ENCODE assay signal across 14 mouse cellular contexts in genomic region chr13:57089381-57090075, GRCm38 (mm10).
DNase-seq lines count a peak whose midpoint lies in the region; ATAC-seq lines count a peak whose summit lies in the region.
"Had no signal": no experiment of that assay in that cellular context is flagged by ENCODE, and none has a peak within 500 bp of the region (broad histone marks: within the 10 kb centered on the region; RNA-seq: fewer than 3 reads in every experiment).

No protein-coding gene starts in this region.

- intact Hi-C loops in left cerebral cortex, postnatal 4 days (cut with DNase I), result no loop called here

- no peak for ATAC-seq in granulocyte monocyte progenitor cell, adult 5-6 weeks (replicated peaks; ENCODE audit: poor library complexity, severe bottlenecking)
- ATAC-seq: forebrain, embryonic 15.5 days; hindbrain, embryonic 16.5 days had no signal

- peak; percentile 27 to 37 for DNase-seq in cerebellum, adult 18-20 months
- no peak for DNase-seq in cerebellum, postnatal 10 days
- peak; percentile 55 for DNase-seq in left cerebral cortex, adult 11 months (ENCODE audit: low spot score)
- DNase-seq in left cerebral cortex, postnatal 4 days, result no peak
- DNase-seq in frontal cortex, postnatal 36 days (ENCODE audit: low spot score in 2 of 2), result peak; percentile 37 to 57
- peak; percentile 18 for DNase-seq in skeletal muscle tissue, adult 2 months (ENCODE audit: low read depth, low spot score)
- DNase-seq in heart, adult 9 months (ENCODE audit: low spot score in 2 of 2), result no peak
- DNase-seq: adrenal gland, adult 8-10 months; kidney, adult 2 months; spleen, adult 18-20 months; thymus, postnatal 36 days had no signal

Comparison
In these comparisons a context has a peak if more than half of its experiments do, and no peak if none do; other contexts are left out.
1. DNase-seq: peak in cerebellum, adult 18-20 months (2 of 2), left cerebral cortex, adult 11 months (single experiment), frontal cortex, postnatal 36 days (2 of 2) and skeletal muscle tissue, adult 2 months (single experiment); none in cerebellum, postnatal 10 days (0 of 2), left cerebral cortex, postnatal 4 days (single experiment) and heart, adult 9 months (0 of 2).